Mouse (Mus musculus) E14TG2a.4 (cell line): Measurements from ENCODE around the gene Uqcc3.

Experiments
- H3K27me3 ChIP-seq: 2 replicates; pipeline ENCODE4 v1.6.1; 2014; ENCODE audit warnings: low read length, control low read depth; ENCODE audit not compliant: insufficient read depth
- H3K36me3 ChIP-seq: 2 replicates; pipeline ENCODE4 v1.6.1; 2014; ENCODE audit warnings: low read length, control low read depth; ENCODE audit not compliant: insufficient read depth
- H3K4me1 ChIP-seq: replicated peaks from 2 replicates; pipeline ENCODE4 v1.6.1; 2014; ENCODE audit warnings: low read depth, low read length, control low read depth
- H3K4me3 ChIP-seq: replicated peaks from 2 replicates; pipeline ENCODE4 v1.5.1; 2014; ENCODE audit warnings: mild to moderate bottlenecking, low read length
- H3K9me3 ChIP-seq: 2 replicates; pipeline ENCODE4 v1.6.1; 2014; ENCODE audit warnings: low read length, control low read depth
- CTCF ChIP-seq: conservative IDR thresholded peaks from 2 replicates; pipeline ENCODE4 v1.5.1; 2014; ENCODE audit warnings: low read length
- NANOG ChIP-seq: IDR thresholded peaks from 2 replicates; pipeline ENCODE4 v1.6.1; 2014; ENCODE audit warnings: borderline replicate concordance, low read length, mixed read lengths
- POU5F1 ChIP-seq: IDR thresholded peaks from 2 replicates; pipeline ENCODE4 v1.6.1; 2014; ENCODE audit warnings: low read length, borderline replicate concordance

The Uqcc3 gene

DNA sequence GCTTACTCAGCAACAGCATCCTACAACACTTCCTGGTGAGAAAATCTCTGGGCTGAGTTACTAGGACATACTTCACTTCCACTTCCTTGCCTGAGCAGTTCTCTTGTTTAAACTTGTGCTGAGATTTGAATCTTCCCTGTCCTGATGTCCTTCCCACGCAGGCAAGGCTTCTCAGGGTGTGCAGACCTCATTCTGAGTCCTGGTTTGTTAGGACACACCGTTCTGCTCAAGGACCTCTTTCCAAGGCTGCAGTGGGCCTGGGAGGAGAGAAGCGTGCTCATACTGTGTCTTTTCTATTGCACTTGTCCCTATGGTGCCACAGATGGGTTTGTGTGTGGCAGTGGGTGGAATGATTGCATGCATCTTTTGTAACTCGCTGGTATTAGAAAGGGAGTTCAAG, 47.8 kb downstream of the Uqcc3 start:
- Histone ChIP-seq H3K4me1 (peaks cover 50% of the 10 kb centered on the region), H3K27me3 (no peaks in the 10 kb centered on the region), H3K9me3 (no peaks in the 10 kb centered on the region), H3K36me3 (peaks cover 76% of the 10 kb centered on the region), H3K4me3 (no peak overlapping the region)
- TF ChIP-seq NANOG (no peak), POU5F1 (no peak), CTCF (no peak)

DNA sequence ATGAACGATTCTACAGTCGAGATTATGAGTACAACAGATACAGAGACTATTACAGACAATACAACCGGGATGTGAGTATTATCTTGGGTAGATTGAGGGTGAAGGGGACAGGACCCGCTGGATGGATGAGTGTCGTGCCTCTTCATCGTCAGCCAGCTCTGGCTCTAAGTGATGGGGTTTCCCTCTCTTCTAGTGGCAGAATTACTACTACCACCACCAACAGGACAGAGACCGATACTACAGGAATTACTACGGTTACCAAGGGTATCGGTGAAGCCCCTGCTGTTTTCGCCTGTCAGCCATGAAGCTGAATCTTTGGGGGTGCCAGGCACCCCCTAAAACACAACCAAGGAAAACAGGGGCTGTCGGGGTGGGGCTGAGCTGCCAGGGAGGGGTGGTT, 49.5 kb downstream of the Uqcc3 start:
- Histone ChIP-seq H3K27me3 (no peaks in the 10 kb centered on the region), H3K36me3 (peaks cover 93% of the 10 kb centered on the region), H3K4me3 (no peak overlapping the region), H3K4me1 (peaks cover 39% of the 10 kb centered on the region), H3K9me3 (no peaks in the 10 kb centered on the region)
- TF ChIP-seq CTCF (0 out of 2 replicates have a peak, but pooled peaks have one; percentile 13), NANOG (no peak), POU5F1 (no peak)

DNA sequence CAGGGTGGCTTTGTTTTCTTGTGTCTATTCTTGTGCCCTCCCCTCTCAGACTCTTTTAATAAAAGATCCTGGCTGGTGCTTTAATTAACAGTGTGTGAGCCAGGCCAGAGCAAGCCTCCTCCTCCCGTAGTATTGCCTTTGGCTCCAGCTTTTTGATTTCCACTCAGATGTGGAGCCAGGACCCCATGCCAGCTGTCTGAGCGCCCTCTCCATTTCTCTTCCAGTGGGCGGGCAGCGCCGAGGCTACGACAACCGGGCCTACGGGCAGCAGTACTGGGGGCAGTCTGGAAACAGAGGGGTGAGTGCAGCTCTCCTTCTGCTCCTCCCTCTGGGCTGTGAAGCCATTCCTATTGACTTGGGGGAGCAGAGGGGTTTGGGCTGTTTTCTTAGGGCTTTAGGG, 50.1 kb downstream of the Uqcc3 start:
- Histone ChIP-seq H3K27me3 (no peaks in the 10 kb centered on the region), H3K36me3 (peaks cover 98% of the 10 kb centered on the region), H3K9me3 (no peaks in the 10 kb centered on the region), H3K4me3 (no peak overlapping the region), H3K4me1 (peaks cover 33% of the 10 kb centered on the region)
- no peak for TF ChIP-seq CTCF
